Mouse (Mus musculus): ENCODE data around the gene Tsfm. TPM values are rescaled to one million over a fixed set of nuclear protein-coding genes. Genes with fewer than 3 reads are reported as not detected.

Gene Tsfm
- polyA plus RNA-seq, 2 experiments, result 26.7 to 40.7 TPM

DNA sequence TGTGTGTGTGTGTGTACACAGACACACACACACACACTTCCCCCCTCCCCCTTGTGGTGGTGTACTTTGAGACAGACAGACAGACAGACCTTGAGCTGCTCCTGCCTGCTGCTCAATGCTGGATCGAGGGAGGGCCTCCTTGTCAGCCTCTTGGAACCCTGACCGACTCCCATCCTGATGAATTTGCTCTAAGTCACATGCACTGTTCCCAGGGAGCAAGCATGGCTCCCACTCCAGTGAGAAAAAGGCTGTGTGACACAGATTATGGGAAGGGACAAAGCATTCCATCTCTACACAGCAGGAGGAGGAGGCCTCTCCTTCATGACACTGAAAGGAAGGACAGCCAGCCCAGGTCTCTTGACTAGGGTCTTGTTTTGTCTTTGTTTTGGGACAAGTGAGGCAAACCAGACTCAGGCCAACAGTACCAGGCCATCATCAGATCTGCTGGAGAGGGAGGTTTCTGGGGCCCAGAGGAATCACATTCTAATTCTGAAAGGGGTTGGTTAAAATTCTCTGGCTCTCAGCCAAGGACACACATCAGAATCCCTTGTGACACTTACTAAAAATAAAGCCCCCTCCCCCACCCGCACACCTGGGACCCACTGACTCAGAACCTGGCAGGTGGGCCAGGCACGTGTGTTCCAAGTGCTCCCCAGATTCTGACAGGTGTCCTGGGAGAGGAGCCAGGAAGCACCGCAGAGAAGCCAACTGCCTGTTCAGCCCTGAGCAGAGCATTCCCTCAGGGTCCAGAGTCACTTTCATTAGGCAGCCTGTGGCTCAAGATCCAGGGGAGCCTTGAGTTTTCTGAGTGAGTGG lies 46.2 kb downstream of the Tsfm start:
- H3K27ac ChIP-seq, result no peak overlapping the region
- no peaks in the 10 kb centered on the region for H3K9me3 ChIP-seq (ENCODE audit: control insufficient read depth, low read length)
- H3K4me2 ChIP-seq (ENCODE audit: low read depth), result no peak overlapping the region; the same call in 1 of the 2 replicates
- no peak for DNase-seq (ENCODE audit: low read depth in 3 of 3, low spot score in 3 of 3)
- no peak for ATAC-seq (ENCODE audit: insufficient read depth)
- H3K9ac ChIP-seq (replicated peaks), result no peak overlapping the region
- H3K4me3 ChIP-seq (ENCODE audit: insufficient read depth in 1 of 2, low read depth in 2 of 2, low read length in 2 of 2), result no peak overlapping the region
- no peak for TF ChIP-seq CTCF (IDR thresholded peaks at IDR 0.05; ENCODE audit: low read depth)
- TF ChIP-seq EP300 (IDR thresholded peaks at IDR 0.05; ENCODE audit: low read depth), result no peak
- no peaks in the 10 kb centered on the region for H3K36me3 ChIP-seq (replicated peaks; ENCODE audit: control insufficient read depth, insufficient read depth, low read depth)
- no peaks in the 10 kb centered on the region for H3K27me3 ChIP-seq (ENCODE audit: control insufficient read depth, insufficient read depth, low read length)
- peaks cover 12 to 30% of the 10 kb centered on the region in 2 experiments for H3K4me1 ChIP-seq (replicated peaks; ENCODE audit: control insufficient read depth in 2 of 2, insufficient read depth in 2 of 2, low read length in 1 of 2)
- 56% methylated on average over 5 of the region's 5 CpGs for WGBS (ENCODE audit: insufficient replicate concordance)

DNA sequence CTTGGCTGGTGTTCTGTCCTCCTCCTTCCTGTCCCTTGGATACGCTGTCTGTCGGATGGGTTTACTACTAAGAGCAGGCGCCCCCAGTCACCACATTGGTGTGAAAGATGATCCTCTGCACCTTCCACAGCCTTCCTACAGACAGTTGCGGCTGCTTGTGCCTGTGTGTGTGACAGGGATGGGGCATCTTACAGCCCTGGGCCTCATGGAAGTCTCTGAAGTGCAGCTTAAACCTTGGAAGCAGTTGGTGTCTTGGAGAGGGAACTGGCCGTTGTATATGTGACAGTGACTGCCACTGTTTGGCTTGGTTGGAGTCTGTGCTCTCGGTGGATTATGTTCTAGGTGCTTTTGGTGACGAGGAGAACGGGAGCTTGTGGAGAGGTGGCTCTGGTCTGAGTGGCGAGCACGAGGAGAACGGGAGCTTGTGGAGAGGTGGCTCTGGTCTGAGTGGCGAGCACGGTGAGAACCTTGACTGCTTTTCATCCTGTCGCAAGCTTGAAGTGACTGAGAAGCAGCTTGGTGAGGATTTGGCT lies 47.4 kb downstream of the Tsfm start:
- Histone ChIP-seq H3K36me3 (replicated peaks; ENCODE audit: control insufficient read depth, insufficient read depth, low read depth) (no peaks in the 10 kb centered on the region), H3K4me1 (replicated peaks; ENCODE audit: control insufficient read depth in 2 of 2, insufficient read depth in 2 of 2, low read length in 1 of 2) (peaks cover 12 to 30% of the 10 kb centered on the region in 2 experiments), H3K9ac (replicated peaks) (no peak overlapping the region), H3K4me2 (ENCODE audit: low read depth) (peak overlapping the region; percentile 15; the same call in 1 of the 2 replicates), H3K4me3 (ENCODE audit: insufficient read depth in 1 of 2, low read depth in 2 of 2, low read length in 2 of 2) (no peak overlapping the region), H3K27ac (no peak overlapping the region), H3K27me3 (ENCODE audit: control insufficient read depth, insufficient read depth, low read length) (no peaks in the 10 kb centered on the region), H3K9me3 (ENCODE audit: control insufficient read depth, low read length) (no peaks in the 10 kb centered on the region)
- ATAC-seq (ENCODE audit: insufficient read depth) (no peak), DNase-seq (ENCODE audit: low read depth in 3 of 3, low spot score in 3 of 3) (no peak)
- WGBS (ENCODE audit: insufficient replicate concordance), result 62% methylated on average over 14 of the region's 14 CpGs
- no peak for TF ChIP-seq CTCF (IDR thresholded peaks at IDR 0.05; ENCODE audit: low read depth)
- TF ChIP-seq EP300 (IDR thresholded peaks at IDR 0.05; ENCODE audit: low read depth), result no peak

DNA sequence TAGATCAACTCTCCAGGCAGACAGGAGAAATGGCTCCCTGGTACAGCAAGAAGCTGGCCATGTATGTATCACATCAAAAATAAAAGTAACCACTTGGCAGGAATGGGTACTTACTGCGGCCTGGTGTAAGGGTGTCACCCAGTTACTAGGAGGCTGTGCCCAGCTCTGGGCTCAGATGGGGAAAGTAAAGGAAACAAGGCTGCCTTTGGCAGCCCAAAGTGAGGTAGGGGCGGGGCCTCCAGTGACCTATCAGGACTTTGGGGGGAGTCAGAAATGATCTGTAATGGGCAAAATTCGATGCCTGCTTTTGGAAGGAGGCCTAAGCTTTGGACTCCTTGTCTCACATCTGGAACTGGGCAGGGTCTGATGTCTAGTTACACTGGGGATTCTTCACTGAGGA lies 48.9 kb downstream of the Tsfm start:
- H3K27ac ChIP-seq, result no peak overlapping the region

DNA sequence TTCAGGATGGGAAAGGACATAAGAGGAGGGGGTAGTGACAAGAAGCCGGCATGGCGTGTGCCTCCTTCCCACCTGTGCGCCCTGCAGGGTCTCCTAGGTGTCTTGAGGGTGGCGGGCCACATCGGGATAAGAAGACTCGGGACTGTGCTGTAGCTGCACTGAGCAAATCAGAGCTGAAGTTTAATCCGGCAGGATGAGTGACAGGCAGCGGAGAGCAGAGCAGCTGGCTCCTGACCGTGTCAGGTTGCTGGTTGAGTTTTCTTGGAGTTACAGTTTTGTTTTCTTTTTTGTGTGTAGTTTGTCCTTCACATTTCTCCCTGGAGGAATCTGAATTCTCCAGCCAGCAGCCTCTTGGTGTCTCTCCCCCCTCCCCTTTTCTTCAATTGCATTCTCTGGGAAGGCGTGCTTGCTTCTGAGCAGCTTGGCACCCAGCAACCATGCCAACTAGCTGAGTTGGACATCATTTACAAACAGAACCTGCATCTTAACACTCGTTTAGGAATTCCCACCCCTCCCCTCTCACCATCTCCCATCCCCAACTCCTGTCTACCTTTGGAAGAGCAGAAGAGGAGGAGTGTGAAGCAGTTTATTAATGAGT lies 49.6 kb downstream of the Tsfm start:
- H3K36me3 ChIP-seq (replicated peaks; ENCODE audit: control insufficient read depth, insufficient read depth, low read depth), result no peaks in the 10 kb centered on the region
- ATAC-seq (ENCODE audit: insufficient read depth) (no peak), DNase-seq (ENCODE audit: low read depth in 3 of 3, low spot score in 3 of 3) (no peak)
- H3K9ac ChIP-seq (replicated peaks), result peak overlapping the region; percentile 93; the same call in 1 of the 2 replicates
- no peaks in the 10 kb centered on the region for H3K9me3 ChIP-seq (ENCODE audit: control insufficient read depth, low read length)
- H3K4me1 ChIP-seq (replicated peaks; ENCODE audit: control insufficient read depth in 2 of 2, insufficient read depth in 2 of 2, low read length in 1 of 2), result peaks cover 18 to 32% of the 10 kb centered on the region in 2 experiments
- no peaks in the 10 kb centered on the region for H3K27me3 ChIP-seq (ENCODE audit: control insufficient read depth, insufficient read depth, low read length)
- 52% methylated on average over 11 of the region's 11 CpGs for WGBS (ENCODE audit: insufficient replicate concordance)
- H3K4me2 ChIP-seq (ENCODE audit: low read depth), result peak overlapping the region; percentile 87
- H3K27ac ChIP-seq, result no peak overlapping the region
- no peak for TF ChIP-seq CTCF (IDR thresholded peaks at IDR 0.05; ENCODE audit: low read depth)
- no peak for TF ChIP-seq EP300 (IDR thresholded peaks at IDR 0.05; ENCODE audit: low read depth)
- peak overlapping the region; percentile 79 to 92 for H3K4me3 ChIP-seq (ENCODE audit: insufficient read depth in 1 of 2, low read depth in 2 of 2, low read length in 2 of 2)

More for the DNA sequence above, 48.9 kb downstream of the Tsfm start:
- no peaks in the 10 kb centered on the region for H3K27me3 ChIP-seq (ENCODE audit: control insufficient read depth, insufficient read depth, low read length)
- 56% methylated on average over 3 of the region's 3 CpGs for WGBS (ENCODE audit: insufficient replicate concordance)
- peak overlapping the region; percentile 87 for H3K4me2 ChIP-seq (ENCODE audit: low read depth)
- no peaks in the 10 kb centered on the region for H3K36me3 ChIP-seq (replicated peaks; ENCODE audit: control insufficient read depth, insufficient read depth, low read depth)
- no peak for DNase-seq (ENCODE audit: low read depth in 3 of 3, low spot score in 3 of 3)
- no peak overlapping the region for H3K9ac ChIP-seq (replicated peaks)
- TF ChIP-seq CTCF (IDR thresholded peaks at IDR 0.05; ENCODE audit: low read depth) (no peak), EP300 (IDR thresholded peaks at IDR 0.05; ENCODE audit: low read depth) (no peak)
- H3K4me1 ChIP-seq (replicated peaks; ENCODE audit: control insufficient read depth in 2 of 2, insufficient read depth in 2 of 2, low read length in 1 of 2), result peaks cover 18 to 30% of the 10 kb centered on the region in 2 experiments
- no peak for ATAC-seq (ENCODE audit: insufficient read depth)
- H3K4me3 ChIP-seq (ENCODE audit: insufficient read depth in 1 of 2, low read depth in 2 of 2, low read length in 2 of 2), result no peak overlapping the region
- H3K9me3 ChIP-seq (ENCODE audit: control insufficient read depth, low read length), result no peaks in the 10 kb centered on the region
